Mouse (Mus musculus): Measurements from ENCODE around the gene Ccdc167.

- TF ChIP-seq CTCF (IDR thresholded peaks at IDR 0.05; ENCODE audit: insufficient read depth, low read length) (no peak), POLR2A (IDR thresholded peaks at IDR 0.05; ENCODE audit: borderline replicate concordance, extremely low read depth, low read depth, low read length) (no peak)
Measured at GRCm38 (mm10) chr17:29711745-29712431, 5.0 kb downstream of the Ccdc167 start.
